Mouse (Mus musculus) forelimb bud, embryonic 11.5 days (tissue): ENCODE data around the gene Sult1c1.
"Not testable (repeated sequence)": the region's sequence is repeated elsewhere in the genome, so short reads cannot be mapped to it uniquely, and the experiment has no call there.

ENCODE experiments used
- DNase-seq: peaks from one replicate; pipeline ENCODE4 v3.0.0-alpha.2; 2012; ENCODE audit warnings: low read depth, low spot score

Sult1c1 gene

DNA sequence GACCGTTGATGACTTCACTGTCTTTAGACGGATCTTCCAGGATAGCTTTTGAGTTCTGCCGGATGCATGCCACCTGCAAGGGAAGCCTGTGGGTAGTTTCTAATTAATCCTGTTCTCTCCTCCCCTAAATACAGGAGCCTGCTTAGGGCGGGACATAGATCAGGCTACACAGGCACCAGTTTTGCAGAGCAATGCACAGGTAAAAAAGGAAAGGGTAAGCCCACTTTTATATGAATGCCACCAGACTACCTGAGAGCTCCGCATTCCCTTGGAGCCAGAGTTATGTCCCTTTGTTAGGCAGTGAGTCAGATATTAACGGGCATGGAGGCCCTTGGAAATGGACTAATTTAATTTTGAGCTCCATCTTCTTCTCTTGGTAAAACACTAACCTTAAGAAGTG is at the start of gene Sult1c1:
Gene Sult1c1 (minus strand): TSS at position 101 of the 400 bp plus-strand sequence.
- DNase-seq, result no peak

DNA sequence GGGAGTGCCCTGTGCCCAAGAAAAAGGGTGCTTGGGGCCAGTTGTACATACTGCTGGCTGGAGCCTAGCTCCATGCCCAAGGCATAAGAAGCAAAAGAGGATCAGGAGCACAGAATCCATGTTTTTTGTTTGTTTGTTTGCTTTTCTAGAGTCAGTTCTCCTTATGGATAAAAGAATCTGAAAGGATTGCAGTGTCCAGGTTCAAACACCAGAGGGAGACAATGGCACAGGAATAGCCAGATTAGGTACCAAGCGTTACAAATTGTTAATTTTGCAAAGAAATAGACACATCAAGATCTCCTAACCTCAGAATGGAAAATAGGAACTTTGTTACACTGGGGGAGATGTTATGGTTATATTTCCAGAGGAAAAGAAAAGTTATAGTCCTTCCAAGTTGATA is 23.7 kb upstream of the Sult1c1 start:
- peak; percentile 4 for DNase-seq

DNA sequence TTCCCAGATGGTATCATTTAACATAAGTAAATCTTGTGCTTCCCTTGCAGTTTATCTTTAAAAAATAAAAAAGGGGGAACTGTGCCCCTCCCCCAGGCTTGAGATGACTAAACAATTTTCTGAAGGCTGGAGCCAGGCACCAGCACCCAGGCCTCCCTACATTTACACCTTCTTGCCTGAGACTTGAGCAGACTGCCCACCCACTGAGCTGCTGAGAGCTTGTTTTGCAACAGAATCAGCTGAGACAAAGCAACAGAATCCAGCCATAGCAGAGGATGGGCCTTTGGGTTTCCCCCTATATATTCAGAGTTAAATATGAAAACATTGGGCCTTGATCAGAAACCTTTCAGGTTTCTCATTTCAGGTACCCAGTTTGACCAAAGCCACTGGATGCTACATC is 20.7 kb upstream of the Sult1c1 start:
- DNase-seq, result no peak

DNA sequence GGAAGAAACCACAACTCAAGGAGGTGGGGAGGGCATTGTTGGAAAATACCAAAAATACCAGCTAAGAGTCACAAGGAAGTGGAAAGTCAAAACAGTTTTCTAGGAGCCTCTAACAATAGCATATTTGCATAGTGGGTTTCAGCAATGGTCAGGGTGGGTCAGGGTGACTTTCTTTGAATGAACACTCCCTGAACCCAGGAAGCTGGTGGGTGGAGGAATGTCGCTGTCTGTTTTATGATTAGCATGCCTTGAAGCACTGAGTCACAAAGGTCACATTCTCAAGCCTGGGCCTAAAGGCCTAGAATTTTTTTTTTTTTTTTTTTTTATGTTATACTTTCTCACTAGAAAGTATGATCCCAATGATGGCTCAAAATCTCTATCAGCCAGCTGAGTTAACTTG is 20.1 kb upstream of the Sult1c1 start:
- DNase-seq, result not testable (repeated sequence)

DNA sequence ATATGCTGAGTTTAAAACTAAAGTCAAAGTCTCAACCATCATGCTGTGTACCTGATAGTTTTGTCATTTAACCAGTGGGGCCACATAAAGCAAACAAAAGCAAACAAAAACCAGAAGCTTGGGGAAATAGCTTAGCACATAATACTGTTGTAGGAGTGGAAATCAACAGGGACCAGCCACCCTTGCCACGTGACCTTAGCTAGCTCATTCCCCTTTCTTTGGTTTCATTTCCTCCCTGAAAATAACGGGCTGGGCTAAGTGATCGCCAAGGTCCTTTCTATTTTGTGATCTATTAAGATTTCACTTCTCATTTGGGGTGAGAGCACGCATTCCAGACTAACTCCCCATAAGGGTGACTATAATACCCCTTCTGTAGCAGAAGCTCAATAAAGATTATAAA is 13.0 kb upstream of the Sult1c1 start:
- DNase-seq, result no peak

DNA sequence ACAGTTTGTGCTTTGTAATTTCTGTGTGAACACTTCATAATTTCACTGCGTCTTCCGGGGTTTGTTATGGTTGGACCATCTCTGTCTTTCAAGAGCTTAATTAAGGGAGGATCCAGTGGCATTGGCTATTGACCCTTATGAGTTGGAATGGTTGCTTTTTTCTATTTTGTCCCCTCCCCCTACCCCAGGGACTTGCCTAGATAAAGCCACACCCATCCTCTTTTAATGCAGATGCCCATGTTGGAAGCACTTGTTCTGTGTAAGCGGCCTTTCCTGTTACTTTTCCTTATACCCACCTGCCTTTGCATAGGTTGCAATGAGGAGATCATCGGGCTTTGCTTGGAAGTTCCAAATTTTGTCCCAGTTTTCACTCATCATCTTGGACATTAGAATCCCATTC is 16.9 kb downstream of the Sult1c1 start:
- no peak for DNase-seq

DNA sequence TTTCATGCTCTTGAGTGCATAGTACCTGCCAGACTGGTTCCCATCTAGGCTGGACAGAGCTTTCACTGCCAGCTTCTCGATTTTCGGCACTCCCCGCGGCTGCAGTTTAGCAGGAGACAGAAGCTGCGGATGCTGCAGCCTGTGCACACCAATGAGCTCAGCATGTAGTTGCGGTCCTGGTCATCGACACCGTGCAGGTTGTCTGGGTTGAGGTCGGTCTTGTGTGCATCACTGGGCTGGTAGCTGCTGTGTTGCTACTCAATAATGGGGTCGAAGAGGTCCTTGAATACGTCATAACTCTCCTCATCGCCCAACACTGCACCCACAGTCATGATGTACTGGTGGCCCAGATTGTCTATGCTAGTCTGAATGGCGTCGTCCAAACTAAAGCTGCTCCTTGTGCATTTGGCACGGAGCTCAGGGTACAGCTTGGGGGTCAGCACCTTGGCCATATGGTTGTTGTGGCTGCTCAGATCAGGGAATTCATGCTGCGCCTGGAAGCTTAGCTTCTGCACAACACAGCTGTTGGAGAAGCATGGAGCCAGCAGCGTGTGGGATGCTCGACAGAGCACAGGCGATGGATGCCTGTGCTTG is 48.8 kb downstream of the Sult1c1 start:
- no peak for DNase-seq

DNA sequence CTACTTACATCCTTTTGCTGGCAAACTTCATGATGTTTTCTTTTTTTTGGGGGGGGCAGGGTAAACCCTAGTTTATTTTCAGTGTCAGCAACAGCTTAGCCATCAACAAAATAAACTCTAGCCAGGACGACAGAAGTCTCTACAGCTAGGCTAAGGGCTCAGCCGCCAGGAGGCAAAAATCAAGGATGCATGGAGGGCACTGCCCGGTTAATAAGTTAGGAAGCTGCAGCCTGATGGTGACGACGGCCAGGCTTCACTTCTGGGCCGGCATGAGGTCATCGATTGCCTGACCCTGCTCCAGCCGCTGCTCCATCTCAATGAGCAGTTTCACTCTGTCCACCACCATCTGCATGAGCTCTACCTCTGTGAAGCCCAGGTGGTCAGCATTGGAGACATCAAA is 49.7 kb downstream of the Sult1c1 start:
- DNase-seq, result no peak
